Mouse (Mus musculus) kidney, adult 10 weeks (tissue): Measurements from ENCODE around the gene Gm3248. TPM values are rescaled to one million over a fixed set of nuclear protein-coding genes. Genes with fewer than 3 reads are reported as not detected.

ENCODE experiments used
- polyA plus RNA-seq: library from polyadenylated mRNA; stranded (reverse); fragments of 350-450 nt; fragmentation: Illumina TruSeq; extraction: RNeasy Lipid Tissue Mini Kit (QIAGEN cat#74804); gene quantifications from one replicate; pipeline ENCODE4 v1.2.3, GENCODE M21; 2014; ENCODE audit warnings: low read depth, low replicate concordance

Gm3248 gene
- polyA plus RNA-seq = not detected

DNA sequence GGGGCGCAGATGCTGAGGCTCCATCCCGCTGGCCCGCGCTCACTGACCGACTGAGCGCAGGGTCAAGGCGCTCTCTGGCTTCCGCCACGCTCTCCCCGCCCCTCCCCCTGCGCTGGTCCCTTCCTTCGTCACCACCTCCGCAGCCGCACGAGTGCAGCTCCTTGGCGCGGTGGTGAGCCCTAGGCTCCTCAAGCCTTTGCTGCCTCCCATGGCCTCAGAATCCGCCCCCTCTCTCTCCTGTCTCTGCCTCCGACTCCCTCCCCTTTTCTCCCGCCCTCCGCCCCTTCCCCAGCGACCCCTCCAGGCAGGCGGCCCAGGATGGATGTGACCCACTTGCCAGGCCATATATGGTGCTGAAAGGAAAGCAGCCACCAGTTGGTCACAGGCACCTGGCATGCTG is at the start of gene Gm3248:
Gene Gm3248 (minus strand): TSS at position 111 of the 400 bp plus-strand sequence.

DNA sequence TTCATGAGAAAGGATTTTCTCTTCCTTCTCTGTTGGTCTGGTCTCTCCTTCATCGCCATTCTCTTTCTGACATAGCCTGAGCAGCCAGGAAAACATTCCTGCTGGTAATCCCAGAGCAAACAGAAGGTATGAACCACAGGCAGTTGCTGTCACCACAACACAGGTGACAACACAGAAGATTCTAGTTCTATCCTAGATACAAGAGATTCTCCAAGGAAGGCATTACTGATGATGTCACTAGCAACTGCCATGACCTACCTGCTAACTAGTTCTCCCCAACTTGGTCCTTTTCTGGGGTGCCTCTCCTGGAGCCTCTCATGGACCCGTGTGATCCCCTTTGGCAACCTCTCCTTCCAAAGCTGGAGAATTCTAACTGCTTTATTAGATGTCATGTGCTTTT is 17.5 kb upstream of the Gm3248 start, which contains the start of gene Gm3453:
Gene Gm3453 (minus strand): TSS at position 101 of the 400 bp plus-strand sequence.

Other genes with a start within 250 kb of the Gm3248 start
- not detected for gene Gm3373, start 220.2 kb downstream of the Gm3248 start, polyA plus RNA-seq
- gene Gm3383, start 153.8 kb downstream of the Gm3248 start, polyA plus RNA-seq = 0.40 TPM
- gene Gm3424, start 131.4 kb downstream of the Gm3248 start, polyA plus RNA-seq = not detected
- not detected for gene Gm8237, start 81.4 kb downstream of the Gm3248 start, polyA plus RNA-seq
- not detected for gene Gm3453, start 17.4 kb upstream of the Gm3248 start, polyA plus RNA-seq
- not detected for gene Gm6337, start 96.5 kb upstream of the Gm3248 start, polyA plus RNA-seq
- gene Gm8206, start 132.2 kb upstream of the Gm3248 start, polyA plus RNA-seq = 0.53 TPM
- not detected for gene Gm3468, start 146.9 kb upstream of the Gm3248 start, polyA plus RNA-seq
- not detected for gene Gm3476, start 164.1 kb upstream of the Gm3248 start, polyA plus RNA-seq